Comparison of ENCODE assay signal across 21 mouse cellular contexts in genomic region chr9:41566496-41566895, GRCm38 (mm10).
DNase-seq lines count a peak whose midpoint lies in the region; ATAC-seq and TF ChIP-seq lines count a peak whose summit lies in the region.
"Had no signal": no experiment of that assay in that cellular context is flagged by ENCODE, and none has a peak within 500 bp of the region (broad histone marks: within the 10 kb centered on the region; RNA-seq: fewer than 3 reads in every experiment).

No protein-coding gene starts in this region.

- H3K9ac ChIP-seq in hindbrain, embryonic 12.5 days = no peak overlapping the region
- H3K9ac ChIP-seq in hindbrain, embryonic 13.5 days = no peak overlapping the region
- H3K9ac ChIP-seq in midbrain, embryonic 11.5 days (ENCODE audit: low read length) = no peak overlapping the region
- H3K9ac ChIP-seq in midbrain, embryonic 14.5 days (replicated peaks; ENCODE audit: low read length) = no peak overlapping the region
- H3K9ac ChIP-seq in ES-E14 (ENCODE audit: insufficient read depth, low read depth, low read length, poor library complexity, severe bottlenecking) = no peak overlapping the region
- H3K9ac ChIP-seq: embryonic facial prominence, embryonic 12.5 days; forebrain, embryonic 13.5 days; forebrain, embryonic 15.5 days had no signal

- peaks cover 2% of the 10 kb centered on the region; the same call in 1 of the 2 replicates for H3K36me3 ChIP-seq in hindbrain, embryonic 12.5 days
- H3K36me3 ChIP-seq in hindbrain, embryonic 13.5 days = peaks cover 3% of the 10 kb centered on the region; the same call in 1 of the 2 replicates
- H3K36me3 ChIP-seq in midbrain, embryonic 11.5 days (ENCODE audit: control insufficient read depth, insufficient read depth, low read length) = no peaks in the 10 kb centered on the region
- no peaks in the 10 kb centered on the region for H3K36me3 ChIP-seq in midbrain, embryonic 14.5 days (ENCODE audit: control insufficient read depth, insufficient read depth, low read length)
- no peaks in the 10 kb centered on the region for H3K36me3 ChIP-seq in ES-E14 (ENCODE audit: control insufficient read depth, insufficient read depth, low read length, poor library complexity, severe bottlenecking)
- H3K36me3 ChIP-seq in limb, embryonic 10.5 days = no peaks in the 10 kb centered on the region
- H3K36me3 ChIP-seq: embryonic facial prominence, embryonic 10.5 days; embryonic facial prominence, embryonic 12.5 days; forebrain, embryonic 15.5 days; G1E had no signal

- peak overlapping the region; percentile 40; the same call in 1 of the 2 replicates for H3K27ac ChIP-seq in hindbrain, embryonic 12.5 days
- no peak overlapping the region; the same call in 1 of the 2 replicates for H3K27ac ChIP-seq in hindbrain, embryonic 13.5 days
- H3K27ac ChIP-seq in midbrain, embryonic 11.5 days (ENCODE audit: low read depth, low read length) = no peak overlapping the region
- H3K27ac ChIP-seq in midbrain, embryonic 14.5 days (replicated peaks; ENCODE audit: low read depth, low read length) = no peak overlapping the region
- H3K27ac ChIP-seq in ES-E14 (ENCODE audit: insufficient read depth, low read depth, low read length, poor library complexity, severe bottlenecking) = no peak overlapping the region
- H3K27ac ChIP-seq in limb, embryonic 10.5 days = no peak overlapping the region
- H3K27ac ChIP-seq: embryonic facial prominence, embryonic 10.5 days; embryonic facial prominence, embryonic 12.5 days; forebrain, embryonic 13.5 days; forebrain, embryonic 15.5 days had no signal

- H3K27me3 ChIP-seq in hindbrain, embryonic 12.5 days = no peaks in the 10 kb centered on the region
- H3K27me3 ChIP-seq in hindbrain, embryonic 13.5 days = no peaks in the 10 kb centered on the region
- H3K27me3 ChIP-seq in midbrain, embryonic 11.5 days (ENCODE audit: control insufficient read depth, insufficient read depth, low read length) = no peaks in the 10 kb centered on the region
- no peaks in the 10 kb centered on the region for H3K27me3 ChIP-seq in midbrain, embryonic 14.5 days (ENCODE audit: control insufficient read depth, insufficient read depth, low read length)
- H3K27me3 ChIP-seq in limb, embryonic 10.5 days (ENCODE audit: low read depth, poor library complexity, severe bottlenecking) = no peaks in the 10 kb centered on the region
- H3K27me3 ChIP-seq: embryonic facial prominence, embryonic 12.5 days; forebrain, embryonic 13.5 days; forebrain, embryonic 15.5 days; Patski had no signal

- H3K4me3 ChIP-seq in hindbrain, embryonic 12.5 days = no peak overlapping the region
- no peak overlapping the region for H3K4me3 ChIP-seq in hindbrain, embryonic 13.5 days
- no peak overlapping the region for H3K4me3 ChIP-seq in midbrain, embryonic 11.5 days (ENCODE audit: low read depth, low read length)
- H3K4me3 ChIP-seq in midbrain, embryonic 14.5 days (replicated peaks; ENCODE audit: low read depth, low read length) = no peak overlapping the region
- no peak overlapping the region for H3K4me3 ChIP-seq in ES-E14 (ENCODE audit: insufficient read depth in 1 of 2, low read depth in 1 of 2, low read length in 2 of 2, poor library complexity in 1 of 2, severe bottlenecking in 1 of 2)
- no peak overlapping the region for H3K4me3 ChIP-seq in limb, embryonic 10.5 days
- H3K4me3 ChIP-seq: embryonic facial prominence, embryonic 10.5 days; embryonic facial prominence, embryonic 12.5 days; forebrain, embryonic 13.5 days; forebrain, embryonic 15.5 days had no signal

- H3K4me1 ChIP-seq in hindbrain, embryonic 12.5 days = no peaks in the 10 kb centered on the region
- peaks cover 14% of the 10 kb centered on the region for H3K4me1 ChIP-seq in hindbrain, embryonic 13.5 days (replicated peaks)
- H3K4me1 ChIP-seq in midbrain, embryonic 11.5 days (ENCODE audit: control insufficient read depth, insufficient read depth, low read length) = peaks cover 2% of the 10 kb centered on the region; the same call in 1 of the 2 replicates
- H3K4me1 ChIP-seq in midbrain, embryonic 14.5 days (ENCODE audit: control insufficient read depth, insufficient read depth, low read length) = no peaks in the 10 kb centered on the region
- H3K4me1 ChIP-seq in ES-E14 (ENCODE audit: control insufficient read depth in 2 of 2, insufficient read depth in 2 of 2, low read length in 2 of 2, poor library complexity in 1 of 2) = no peaks in the 10 kb centered on the region
- H3K4me1 ChIP-seq in limb, embryonic 10.5 days = no peaks in the 10 kb centered on the region; the same call in 1 of the 2 replicates
- H3K4me1 ChIP-seq: embryonic facial prominence, embryonic 10.5 days; embryonic facial prominence, embryonic 12.5 days; forebrain, embryonic 13.5 days; forebrain, embryonic 15.5 days had no signal

- H3K9me3 ChIP-seq in hindbrain, embryonic 12.5 days (replicated peaks) = no peaks in the 10 kb centered on the region
- no peaks in the 10 kb centered on the region for H3K9me3 ChIP-seq in hindbrain, embryonic 13.5 days
- H3K9me3 ChIP-seq in midbrain, embryonic 11.5 days (ENCODE audit: control insufficient read depth, low read length) = no peaks in the 10 kb centered on the region
- no peaks in the 10 kb centered on the region for H3K9me3 ChIP-seq in midbrain, embryonic 14.5 days (ENCODE audit: control insufficient read depth, low read length)
- H3K9me3 ChIP-seq in ES-E14 (ENCODE audit: control insufficient read depth, insufficient read depth, low read depth, low read length) = no peaks in the 10 kb centered on the region
- H3K9me3 ChIP-seq in limb, embryonic 10.5 days (replicated peaks) = no peaks in the 10 kb centered on the region
- H3K9me3 ChIP-seq: embryonic facial prominence, embryonic 10.5 days; embryonic facial prominence, embryonic 12.5 days; forebrain, embryonic 13.5 days; forebrain, embryonic 15.5 days; G1E had no signal

- peak; percentile 79 for DNase-seq in midbrain, embryonic 11.5 days (ENCODE audit: low spot score, missing footprints)
- DNase-seq in midbrain, embryonic 14.5 days = no peak
- DNase-seq in ES-E14 (ENCODE audit: low read depth, low spot score) = no peak
- DNase-seq in limb, embryonic 10.5 days (ENCODE audit: low spot score) = no peak
- DNase-seq: adrenal gland, adult 8-10 months; adrenal gland, postnatal 14 days; adrenal gland, postnatal 36 days; cerebellum, adult 11-12 months; cerebellum, adult 2 months; cerebellum, adult 9-10 months; cerebellum, postnatal 10 days; cerebellum, postnatal 25 days had no signal

- in situ Hi-C loops in ES-E14 (cut with MboI; ENCODE audit: low sequenced_read_pairs in 2 of 2, unreplicated experiment in 2 of 2) = no loop called here

- H3K4me2 ChIP-seq in hindbrain, embryonic 12.5 days (replicated peaks) = no peak overlapping the region
- no peak overlapping the region for H3K4me2 ChIP-seq in hindbrain, embryonic 13.5 days
- H3K4me2 ChIP-seq in midbrain, embryonic 11.5 days = no peak overlapping the region
- no peak overlapping the region for H3K4me2 ChIP-seq in midbrain, embryonic 14.5 days (ENCODE audit: low read length)
- H3K4me2 ChIP-seq: embryonic facial prominence, embryonic 12.5 days; forebrain, embryonic 13.5 days; forebrain, embryonic 15.5 days had no signal

- no peak for ATAC-seq in hindbrain, embryonic 12.5 days (ENCODE audit: low FRiP score)
- ATAC-seq in hindbrain, embryonic 13.5 days (ENCODE audit: low FRiP score) = no peak
- no peak for ATAC-seq in midbrain, embryonic 11.5 days (ENCODE audit: low FRiP score)
- no peak for ATAC-seq in midbrain, embryonic 14.5 days (ENCODE audit: low FRiP score, low TSS enrichment)
- ATAC-seq: activated CD4-positive, CD25-positive, alpha-beta regulatory T cell, adult 4 months; forebrain, embryonic 13.5 days; forebrain, embryonic 15.5 days; Patski had no signal

- 71% methylated on average over 5 of the region's 5 CpGs for WGBS in hindbrain, embryonic 12.5 days
- 74% methylated on average over 5 of the region's 5 CpGs for WGBS in hindbrain, embryonic 13.5 days
- WGBS in midbrain, embryonic 11.5 days = 75% methylated on average over 5 of the region's 5 CpGs
- WGBS in midbrain, embryonic 14.5 days = 77% methylated on average over 5 of the region's 5 CpGs
- 81% methylated on average over 5 of the region's 5 CpGs for WGBS in limb, embryonic 10.5 days

TF ChIP-seq in ES-E14, 5 proteins besides CTCF, POLR2A, EP300 and RAD21:
- 0 out of 2 replicates have a peak, but pooled peaks have one; percentile 49 for TF ChIP-seq MAFK (IDR thresholded peaks at IDR 0.05; ENCODE audit: insufficient read depth, low read depth, low read length)
- TF ChIP-seq ZC3H11A (IDR thresholded peaks at IDR 0.05; ENCODE audit: borderline replicate concordance, low read depth, low read length) = no peak
